10 mouse cellular contexts compared by ENCODE assay signal in the genomic region with DNA sequence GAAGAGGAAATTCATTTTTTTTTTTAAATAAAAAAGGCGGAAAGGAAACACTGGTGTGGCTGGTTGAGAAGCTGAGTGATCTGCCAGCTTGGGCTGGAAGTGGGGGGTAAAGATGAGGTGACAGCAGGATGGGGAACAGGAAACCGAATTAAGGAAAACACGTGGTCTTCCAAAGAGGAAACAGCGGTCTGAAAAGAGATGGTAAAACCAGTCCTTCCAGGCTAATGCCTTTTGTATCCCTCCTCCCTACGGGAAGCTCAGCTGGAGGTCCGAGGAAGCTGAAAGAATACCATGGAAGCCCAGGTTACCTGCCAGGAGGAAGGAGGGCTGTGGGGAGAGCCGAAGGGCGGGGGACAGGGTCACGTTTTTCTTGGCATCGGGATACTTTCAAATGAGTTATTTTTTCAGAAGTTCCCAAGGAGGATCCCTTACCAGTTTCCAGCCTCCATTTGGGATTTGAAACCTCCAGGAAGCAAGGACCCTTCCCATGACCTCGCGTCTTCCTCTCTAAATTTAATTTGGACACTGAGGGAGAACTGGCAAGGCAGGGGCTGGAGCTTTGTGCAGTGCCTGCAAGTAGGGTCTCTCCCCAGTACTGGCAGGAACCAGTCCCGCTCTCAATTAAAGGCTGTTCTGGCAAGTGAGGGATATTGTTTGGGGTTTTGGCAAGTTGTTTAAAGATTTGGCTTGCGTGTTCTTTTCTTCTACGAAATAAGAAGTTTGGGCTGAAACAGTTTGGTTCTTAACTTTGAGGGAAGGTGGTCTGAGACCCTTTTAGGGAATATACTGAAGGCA.
A peak's percentile ranks its signal among the peaks of the same experiment; 100 is the strongest.
DNase-seq lines count a peak whose midpoint lies in the region; ATAC-seq and TF ChIP-seq lines count a peak whose summit lies in the region.
"Had no signal": no experiment of that assay in that cellular context is flagged by ENCODE, and none has a peak within 500 bp of the region (broad histone marks: within the 10 kb centered on the region; RNA-seq: fewer than 3 reads in every experiment).

No protein-coding gene starts in this region.

- 49% methylated on average over 15 of the region's 15 CpGs for WGBS in heart, embryonic 11.5 days (ENCODE audit: insufficient replicate concordance)

- no peaks in the 10 kb centered on the region for H3K36me3 ChIP-seq in heart, embryonic 11.5 days (ENCODE audit: control insufficient read depth, insufficient read depth, low read length)
- H3K36me3 ChIP-seq: midbrain, embryonic 10.5 days had no signal

- no peak for ATAC-seq in heart, embryonic 11.5 days (replicated peaks; ENCODE audit: insufficient number of reproducible peaks, low FRiP score, low TSS enrichment)

- TF ChIP-seq CTCF in bone marrow macrophage, adult 2 months (IDR thresholded peaks at IDR 0.05; ENCODE audit: low read depth, low read length) = no peak

- peak overlapping the region; percentile 51 for H3K27ac ChIP-seq in bone marrow macrophage, adult 2 months (ENCODE audit: insufficient read depth, low read depth, low read length)
- peak overlapping the region; percentile 5; the same call in 1 of the 2 replicates for H3K27ac ChIP-seq in heart, embryonic 11.5 days (ENCODE audit: low read depth, low read length)
- H3K27ac ChIP-seq: midbrain, embryonic 10.5 days had no signal

- DNase-seq in gastrocnemius, adult 18-20 months (ENCODE audit: low spot score) = peak; percentile 11
- no peak for DNase-seq in gastrocnemius, postnatal 10 days
- DNase-seq in kidney, postnatal 14 days = peak; percentile 70
- no peak for DNase-seq in adrenal gland, postnatal 4 days (ENCODE audit: low spot score in 2 of 2)
- DNase-seq in urinary bladder, adult 2 months (ENCODE audit: low spot score) = no peak
- DNase-seq in thymus, adult 18-20 months = no peak
- DNase-seq: right cerebral cortex, postnatal 4 days had no signal

- H3K9me3 ChIP-seq in heart, embryonic 11.5 days (replicated peaks; ENCODE audit: control insufficient read depth, low read length) = no peaks in the 10 kb centered on the region
- H3K9me3 ChIP-seq: midbrain, embryonic 10.5 days had no signal

- no peak overlapping the region; the same call in 1 of the 2 replicates for H3K4me2 ChIP-seq in heart, embryonic 11.5 days

- no peak overlapping the region for H3K9ac ChIP-seq in heart, embryonic 11.5 days (ENCODE audit: low read depth, low read length)

- H3K4me1 ChIP-seq in bone marrow macrophage, adult 2 months (ENCODE audit: control insufficient read depth, insufficient read depth, low read length) = peaks cover 16% of the 10 kb centered on the region
- peaks cover 27% of the 10 kb centered on the region for H3K4me1 ChIP-seq in heart, embryonic 11.5 days (ENCODE audit: control insufficient read depth, insufficient read depth, low read length)

- H3K4me3 ChIP-seq in bone marrow macrophage, adult 2 months (ENCODE audit: insufficient read depth, low read length) = peak overlapping the region; percentile 22; the same call in 1 of the 2 replicates
- no peak overlapping the region for H3K4me3 ChIP-seq in heart, embryonic 11.5 days (ENCODE audit: low read depth, low read length)
- H3K4me3 ChIP-seq: midbrain, embryonic 10.5 days had no signal

- TF ChIP-seq POLR2A in bone marrow macrophage, adult 2 months (IDR thresholded peaks at IDR 0.05; ENCODE audit: borderline replicate concordance, low read depth, low read length) = no peak

- H3K27me3 ChIP-seq in heart, embryonic 11.5 days (ENCODE audit: control insufficient read depth, insufficient read depth, low read length) = no peaks in the 10 kb centered on the region

Comparison
In these comparisons a context has a peak if more than half of its experiments do, and no peak if none do; other contexts are left out.
1. DNase-seq: peak in gastrocnemius, adult 18-20 months (single experiment) and kidney, postnatal 14 days (single experiment); none in gastrocnemius, postnatal 10 days (single experiment), adrenal gland, postnatal 4 days (0 of 2), urinary bladder, adult 2 months (single experiment) and thymus, adult 18-20 months (0 of 2).